Mouse (Mus musculus): ENCODE measurements at regions not wholly inside any gene's neighbourhood (a gene's known extent, or its start where the extent isn't known, plus 50 kb on each side); places are given as distances from the start of the nearest gene placed in this dataset.
A peak's percentile ranks its signal among the peaks of the same experiment; 100 is the strongest.

- no peak for ATAC-seq
- Histone ChIP-seq H3K27me3 (ENCODE audit: insufficient read depth, low read length) (no peaks in the 10 kb centered on the region), H3K4me3 (ENCODE audit: low read depth, low read length) (no peak overlapping the region), H3K4me1 (ENCODE audit: insufficient read depth) (no peaks in the 10 kb centered on the region), H3K9ac (replicated peaks) (no peak overlapping the region), H3K4me2 (ENCODE audit: low read depth, low read length) (no peak overlapping the region), H3K36me3 (replicated peaks; ENCODE audit: insufficient read depth, low read length) (no peaks in the 10 kb centered on the region), H3K27ac (ENCODE audit: low read depth) (no peak overlapping the region), H3K9me3 (ENCODE audit: low read length) (no peaks in the 10 kb centered on the region)
- WGBS (ENCODE audit: insufficient replicate concordance): 62% methylated on average over 3 of the region's 3 CpGs
- TF ChIP-seq EP300 (IDR thresholded peaks at IDR 0.05; ENCODE audit: low read depth) (no peak), CTCF (IDR thresholded peaks at IDR 0.05; ENCODE audit: low read depth) (no peak)
- DNase-seq: no peak
Measured at GRCm38 (mm10) chr1:30751138-30751907, 122.4 kb downstream of the Phf3 start.

DNA sequence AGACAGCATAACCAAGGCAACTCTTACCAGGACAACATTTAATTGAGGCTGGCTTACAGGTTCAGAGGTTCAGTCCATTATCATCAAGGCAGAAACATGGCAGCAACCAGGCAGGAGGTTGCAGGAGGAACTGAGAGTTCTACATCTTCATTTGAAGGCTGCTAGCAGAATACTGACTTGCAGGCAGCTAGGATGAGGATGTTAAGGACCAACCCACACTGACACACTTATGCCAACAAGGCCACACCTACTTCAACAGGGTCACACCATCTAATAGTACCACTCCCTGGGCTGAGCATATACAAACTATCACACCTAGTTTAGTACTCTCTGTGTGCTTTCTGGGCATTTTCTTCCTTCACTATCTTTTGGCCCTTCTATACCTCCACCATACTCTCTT, 131.8 kb downstream of the Phf3 start:
- Histone ChIP-seq H3K4me1 (ENCODE audit: insufficient read depth) (no peaks in the 10 kb centered on the region), H3K9me3 (ENCODE audit: low read length) (no peaks in the 10 kb centered on the region), H3K4me3 (ENCODE audit: low read depth, low read length) (no peak overlapping the region), H3K36me3 (replicated peaks; ENCODE audit: insufficient read depth, low read length) (no peaks in the 10 kb centered on the region), H3K9ac (replicated peaks) (no peak overlapping the region), H3K27me3 (ENCODE audit: insufficient read depth, low read length) (no peaks in the 10 kb centered on the region), H3K27ac (ENCODE audit: low read depth) (no peak overlapping the region), H3K4me2 (ENCODE audit: low read depth, low read length) (no peak overlapping the region)
- DNase-seq (no peak), ATAC-seq (no peak)
- TF ChIP-seq CTCF (IDR thresholded peaks at IDR 0.05; ENCODE audit: low read depth): no peak
- TF ChIP-seq EP300 (IDR thresholded peaks at IDR 0.05; ENCODE audit: low read depth): no peak

DNA sequence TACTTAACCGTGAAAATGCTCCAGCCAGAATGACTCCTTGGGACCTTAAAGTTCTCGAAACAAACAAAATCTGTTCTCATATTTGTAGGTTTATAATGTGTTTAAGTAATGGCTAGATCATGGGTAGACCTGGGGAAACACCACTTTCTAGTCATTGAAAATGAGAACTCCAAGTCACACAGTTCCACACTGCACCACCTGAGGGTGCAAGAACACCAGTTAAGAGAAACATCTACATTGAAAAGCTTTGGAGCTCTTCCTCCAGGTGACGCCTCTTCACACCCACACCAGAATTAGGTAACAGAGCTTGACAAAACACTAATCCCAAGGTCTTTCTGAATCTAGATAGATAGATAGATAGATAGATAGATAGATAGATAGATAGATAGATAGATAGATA, 132.9 kb downstream of the Phf3 start:
- Histone ChIP-seq H3K27ac (ENCODE audit: low read depth) (no peak overlapping the region), H3K9me3 (ENCODE audit: low read length) (no peaks in the 10 kb centered on the region), H3K9ac (replicated peaks) (no peak overlapping the region), H3K27me3 (ENCODE audit: insufficient read depth, low read length) (no peaks in the 10 kb centered on the region), H3K36me3 (replicated peaks; ENCODE audit: insufficient read depth, low read length) (no peaks in the 10 kb centered on the region), H3K4me3 (ENCODE audit: low read depth, low read length) (no peak overlapping the region), H3K4me2 (ENCODE audit: low read depth, low read length) (no peak overlapping the region), H3K4me1 (ENCODE audit: insufficient read depth) (no peaks in the 10 kb centered on the region)
- DNase-seq: no peak
- ATAC-seq: no peak
- TF ChIP-seq EP300 (IDR thresholded peaks at IDR 0.05; ENCODE audit: low read depth) (no peak), CTCF (IDR thresholded peaks at IDR 0.05; ENCODE audit: low read depth) (peak; percentile 39)
- WGBS (ENCODE audit: insufficient replicate concordance): 48% methylated on average over 3 of the region's 3 CpGs

- Histone ChIP-seq H3K4me2 (ENCODE audit: low read depth, low read length) (no peak overlapping the region), H3K9me3 (ENCODE audit: low read length) (no peaks in the 10 kb centered on the region), H3K27ac (ENCODE audit: low read depth) (no peak overlapping the region), H3K4me3 (ENCODE audit: low read depth, low read length) (no peak overlapping the region), H3K27me3 (ENCODE audit: insufficient read depth, low read length) (no peaks in the 10 kb centered on the region), H3K4me1 (ENCODE audit: insufficient read depth) (no peaks in the 10 kb centered on the region), H3K36me3 (replicated peaks; ENCODE audit: insufficient read depth, low read length) (no peaks in the 10 kb centered on the region), H3K9ac (replicated peaks) (no peak overlapping the region)
- DNase-seq (no peak), ATAC-seq (no peak)
- TF ChIP-seq CTCF (IDR thresholded peaks at IDR 0.05; ENCODE audit: low read depth) (no peak), EP300 (IDR thresholded peaks at IDR 0.05; ENCODE audit: low read depth) (no peak)
- WGBS (ENCODE audit: insufficient replicate concordance): 59% methylated on average over 2 of the region's 2 CpGs
Measured at GRCm38 (mm10) chr1:30721519-30721918, 152.2 kb downstream of the Phf3 start.

DNA sequence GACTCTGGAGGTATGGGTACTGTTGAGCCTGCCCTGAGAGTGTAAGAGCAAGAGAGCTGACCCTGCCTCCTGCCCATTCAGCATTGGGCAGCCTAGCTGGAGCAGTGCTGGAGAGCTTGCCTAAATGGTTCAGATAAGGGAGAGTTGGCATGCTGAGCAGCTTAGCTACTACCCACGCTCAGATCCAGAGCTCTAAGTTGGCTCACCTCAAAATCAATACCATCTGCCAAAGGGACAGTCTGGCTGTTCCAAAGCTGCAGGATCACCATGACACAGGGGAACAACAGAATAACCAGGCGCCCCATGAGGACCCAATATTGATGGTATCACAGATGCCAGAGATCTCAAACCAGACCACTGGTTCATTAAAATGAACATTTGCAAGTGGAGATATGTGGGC, 152.9 kb downstream of the Phf3 start:
- Histone ChIP-seq H3K9ac (replicated peaks) (no peak overlapping the region), H3K4me2 (ENCODE audit: low read depth, low read length) (no peak overlapping the region), H3K27me3 (ENCODE audit: insufficient read depth, low read length) (no peaks in the 10 kb centered on the region), H3K4me1 (ENCODE audit: insufficient read depth) (no peaks in the 10 kb centered on the region), H3K9me3 (ENCODE audit: low read length) (no peaks in the 10 kb centered on the region), H3K27ac (ENCODE audit: low read depth) (no peak overlapping the region), H3K4me3 (ENCODE audit: low read depth, low read length) (no peak overlapping the region), H3K36me3 (replicated peaks; ENCODE audit: insufficient read depth, low read length) (no peaks in the 10 kb centered on the region)
- DNase-seq: no peak
- no peak for TF ChIP-seq CTCF (IDR thresholded peaks at IDR 0.05; ENCODE audit: low read depth)
- TF ChIP-seq EP300 (IDR thresholded peaks at IDR 0.05; ENCODE audit: low read depth): no peak
- WGBS (ENCODE audit: insufficient replicate concordance): 67% methylated on average over 2 of the region's 2 CpGs
- no peak for ATAC-seq

GRCm38 (mm10) chr1:30718578-30718977, 155.1 kb downstream of the Phf3 start:
- ATAC-seq (no peak), DNase-seq (no peak)
- H3K9me3 ChIP-seq (ENCODE audit: low read length): no peaks in the 10 kb centered on the region
- H3K4me1 ChIP-seq (ENCODE audit: insufficient read depth): no peaks in the 10 kb centered on the region
- no peak for TF ChIP-seq EP300 (IDR thresholded peaks at IDR 0.05; ENCODE audit: low read depth)
- no peak for TF ChIP-seq CTCF (IDR thresholded peaks at IDR 0.05; ENCODE audit: low read depth)
- H3K9ac ChIP-seq (replicated peaks): no peak overlapping the region
- H3K4me2 ChIP-seq (ENCODE audit: low read depth, low read length): no peak overlapping the region
- H3K27me3 ChIP-seq (ENCODE audit: insufficient read depth, low read length): no peaks in the 10 kb centered on the region
- no peak overlapping the region for H3K4me3 ChIP-seq (ENCODE audit: low read depth, low read length)
- H3K27ac ChIP-seq (ENCODE audit: low read depth): no peak overlapping the region
- no peaks in the 10 kb centered on the region for H3K36me3 ChIP-seq (replicated peaks; ENCODE audit: insufficient read depth, low read length)
- WGBS (ENCODE audit: insufficient replicate concordance): 72% methylated on average over 5 of the region's 5 CpGs

Data from liver, postnatal 0 days (tissue).